Mouse (Mus musculus) frontal cortex, adult (tissue): ENCODE results near the gene H3f3a.

Experiments used
- ATAC-seq: cut with Nextera tagmentation; 2 replicates; pipeline ENCODE4 v1.9.2; 2017; ENCODE audit warnings: mild to moderate bottlenecking, moderate library complexity, mixed read lengths; ENCODE audit not compliant: low TSS enrichment

The H3f3a gene

GRCm38 (mm10) chr1:180822276-180822675, 8.5 kb upstream of the H3f3a start:
- ATAC-seq: no peak

GRCm38 (mm10) chr1:180821101-180821500, 7.4 kb upstream of the H3f3a start:
- no peak for ATAC-seq

- no peak for ATAC-seq
Measured at GRCm38 (mm10) chr1:180818000-180818399, 4.3 kb upstream of the H3f3a start.

DNA sequence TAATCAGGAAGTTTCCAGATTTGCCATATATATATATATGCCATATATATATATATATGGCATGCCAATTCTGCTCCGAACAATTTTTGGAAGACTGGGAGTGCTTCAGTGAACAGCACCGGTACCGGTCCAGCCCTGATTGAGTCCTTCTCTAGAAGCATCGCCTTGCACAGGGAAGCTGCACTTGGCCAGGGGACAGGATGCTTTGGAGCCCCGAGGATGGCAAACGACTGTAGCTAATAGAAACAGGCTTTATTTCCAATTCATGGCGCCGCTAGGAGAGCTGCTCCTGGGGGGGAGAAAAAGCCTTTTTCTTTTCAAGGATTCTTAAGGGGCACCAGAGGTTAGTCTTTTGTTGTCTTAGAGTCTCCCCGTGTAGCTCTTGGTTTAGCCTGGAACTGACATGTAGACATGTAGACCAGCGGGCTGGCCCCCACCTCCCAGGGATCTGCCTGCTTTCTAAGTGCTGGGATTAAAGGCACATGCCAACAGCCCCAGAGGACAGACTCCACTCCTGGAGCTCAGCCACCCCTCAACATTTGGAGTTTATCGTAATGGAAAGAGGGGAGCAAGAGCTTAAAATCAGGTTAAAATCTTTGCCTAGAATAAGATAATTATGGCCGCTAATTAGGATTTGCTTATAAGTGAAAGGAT, 1.8 kb upstream of the H3f3a start:
- no peak for ATAC-seq

GRCm38 (mm10) chr1:180813409-180813884, 296 bp downstream of the H3f3a start:
- peak; percentile 87 for ATAC-seq

DNA sequence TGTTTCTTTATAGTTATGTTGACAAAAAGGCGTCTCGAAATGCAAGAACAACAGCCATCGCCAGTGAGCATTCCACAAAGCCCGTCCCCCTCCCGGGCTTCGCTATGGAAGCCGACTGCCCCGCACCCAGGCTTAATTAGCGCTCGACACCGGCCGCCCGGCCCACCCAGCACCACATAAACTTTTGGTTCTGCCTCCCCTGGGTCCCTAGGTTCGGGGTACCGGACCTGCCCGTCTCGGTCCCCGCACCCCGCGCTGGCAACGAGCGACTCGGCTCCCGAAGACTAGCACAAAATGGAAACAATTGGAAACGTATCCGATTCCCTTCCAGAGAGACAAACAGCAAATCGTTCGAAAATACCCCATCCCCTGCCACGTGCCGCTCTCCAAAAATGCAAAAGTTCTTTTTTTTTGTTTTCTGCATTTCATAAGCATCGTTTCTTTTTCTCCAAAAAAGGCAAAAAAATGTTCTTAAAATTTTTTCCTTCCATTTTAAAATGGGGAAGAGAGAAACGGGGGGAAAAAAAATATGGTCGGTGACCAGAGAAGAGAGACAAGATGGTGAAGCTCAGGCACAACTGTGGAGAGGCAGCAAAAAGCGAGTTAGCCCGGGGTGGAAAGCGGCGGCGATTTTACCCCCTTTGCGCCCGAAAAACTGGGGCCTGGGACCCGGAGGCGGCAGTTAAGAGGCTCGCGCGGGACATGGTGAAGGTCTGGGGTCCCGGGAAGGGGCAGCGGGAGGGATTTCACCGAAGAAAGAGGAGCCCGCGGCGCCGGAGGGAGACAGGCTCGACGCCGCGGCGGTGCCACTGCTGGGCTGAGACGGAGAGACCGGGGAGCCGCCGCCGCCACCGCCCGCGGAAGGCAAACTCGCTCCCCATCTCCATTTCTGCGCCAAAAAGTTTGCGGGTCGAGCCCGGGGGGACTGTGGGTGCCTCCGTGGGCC, 1.0 kb downstream of the H3f3a start:
- peak; percentile 51 for ATAC-seq

- ATAC-seq: no peak
Measured at GRCm38 (mm10) chr1:180811596-180812462, 1.9 kb downstream of the H3f3a start.

- no peak for ATAC-seq
Measured at GRCm38 (mm10) chr1:180810976-180811375, 2.8 kb downstream of the H3f3a start.

GRCm38 (mm10) chr1:180808831-180809230, 4.9 kb downstream of the H3f3a start:
- no peak for ATAC-seq

DNA sequence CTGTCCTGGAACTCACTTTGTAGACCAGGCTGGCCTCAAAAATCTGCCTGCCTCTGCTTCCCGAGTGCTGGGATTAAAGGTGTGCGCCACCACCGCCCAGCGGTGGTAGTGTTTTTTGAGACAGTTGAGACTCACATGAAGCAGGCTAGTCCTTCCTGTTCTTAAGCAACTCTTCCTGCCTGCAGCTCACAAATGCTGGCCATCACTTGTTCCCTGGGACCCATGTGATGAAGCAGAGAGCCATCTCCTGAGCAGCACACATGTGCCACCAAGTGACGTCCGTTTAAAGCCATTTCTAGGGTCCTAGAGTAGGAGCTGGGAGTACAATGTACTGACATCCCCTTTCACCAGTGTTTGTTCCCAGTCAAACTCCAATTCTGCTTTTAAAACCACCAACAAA, 9.9 kb downstream of the H3f3a start:
- no peak for ATAC-seq

- no peak for ATAC-seq
Measured at GRCm38 (mm10) chr1:180801466-180801994, 12.2 kb downstream of the H3f3a start.

- ATAC-seq: no peak
Measured at GRCm38 (mm10) chr1:180800814-180801213, 12.9 kb downstream of the H3f3a start.

GRCm38 (mm10) chr1:180800022-180800421, 13.7 kb downstream of the H3f3a start:
- ATAC-seq: no peak

- ATAC-seq: no peak
Measured at GRCm38 (mm10) chr1:180799253-180799652, 14.5 kb downstream of the H3f3a start.

GRCm38 (mm10) chr1:180798660-180799059, 15.1 kb downstream of the H3f3a start:
- no peak; the same call in 1 of the 2 replicates for ATAC-seq

DNA sequence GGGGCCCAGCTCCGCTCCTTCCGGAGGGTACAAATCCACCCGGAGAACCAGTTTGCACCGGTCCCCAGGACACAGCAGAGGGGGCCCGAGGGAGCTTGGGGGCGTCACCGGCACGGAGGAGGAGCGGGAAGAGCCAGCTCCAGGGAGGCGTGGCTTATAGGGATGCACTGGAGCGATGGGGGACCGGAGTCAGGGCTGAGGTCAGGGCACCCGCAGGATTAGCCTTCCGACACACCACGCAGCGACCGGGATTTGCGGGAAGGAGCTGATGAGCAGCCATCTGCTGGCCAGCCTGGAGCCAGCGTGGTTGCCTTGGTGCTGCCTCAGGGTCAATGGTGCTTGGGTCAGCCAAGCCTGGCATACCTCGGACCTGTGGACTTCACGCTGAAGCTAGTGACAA, 19.6 kb downstream of the H3f3a start:
- peak; percentile 27; the same call in 1 of the 2 replicates for ATAC-seq

DNA sequence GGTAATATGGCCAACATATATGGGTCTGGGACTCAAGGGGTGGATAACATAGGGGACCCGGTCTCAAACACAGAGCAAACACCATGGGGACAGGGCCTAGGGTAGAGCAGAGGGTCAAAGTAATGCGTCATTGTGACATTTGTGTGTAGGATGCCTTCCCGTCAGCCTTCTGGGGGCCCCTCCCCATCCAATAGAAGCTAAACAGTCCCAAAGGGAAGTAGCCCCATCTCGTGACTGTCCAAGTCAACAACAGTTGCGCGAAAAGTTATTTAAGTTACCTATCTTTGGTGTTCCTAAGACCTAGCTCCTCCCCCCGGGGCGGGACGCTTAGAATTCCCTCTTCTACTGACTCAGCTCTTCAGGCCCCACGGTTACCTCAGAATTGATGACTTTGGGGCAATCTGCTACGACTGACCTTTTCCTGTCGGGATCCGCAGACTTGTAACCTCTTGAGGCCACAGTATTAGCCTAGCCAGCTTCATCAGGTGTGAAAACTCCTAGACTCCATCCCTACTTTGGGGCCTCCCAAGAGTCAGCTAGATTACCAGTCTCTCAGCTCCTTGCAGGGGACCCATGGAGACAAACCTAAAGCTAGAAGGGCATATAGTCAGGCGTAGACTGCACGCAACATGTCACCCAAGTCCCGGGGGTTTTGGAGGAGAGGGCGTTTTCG, 20.2 kb downstream of the H3f3a start:
- no peak for ATAC-seq

DNA sequence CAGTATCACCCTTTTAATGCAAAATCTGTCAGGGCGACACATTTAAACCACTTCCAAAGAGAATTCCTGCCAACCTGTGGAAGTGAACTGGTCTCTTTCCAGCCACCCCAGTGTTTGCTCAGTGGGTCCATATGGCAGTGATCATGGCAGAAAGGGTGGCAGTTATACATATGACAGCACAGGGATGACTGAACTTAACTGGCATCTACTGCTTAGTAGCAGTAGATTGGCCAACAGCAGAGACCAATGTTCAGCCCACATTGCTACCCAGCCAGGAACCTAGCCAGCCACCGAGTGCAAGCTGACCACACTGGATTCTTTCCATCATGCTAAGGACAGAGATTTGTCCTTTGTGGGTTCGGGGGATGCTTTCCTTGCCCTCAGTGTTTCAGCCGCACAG, 20.9 kb downstream of the H3f3a start:
- no peak for ATAC-seq

- no peak for ATAC-seq
Measured at GRCm38 (mm10) chr1:180791821-180792480, 21.8 kb downstream of the H3f3a start.

DNA sequence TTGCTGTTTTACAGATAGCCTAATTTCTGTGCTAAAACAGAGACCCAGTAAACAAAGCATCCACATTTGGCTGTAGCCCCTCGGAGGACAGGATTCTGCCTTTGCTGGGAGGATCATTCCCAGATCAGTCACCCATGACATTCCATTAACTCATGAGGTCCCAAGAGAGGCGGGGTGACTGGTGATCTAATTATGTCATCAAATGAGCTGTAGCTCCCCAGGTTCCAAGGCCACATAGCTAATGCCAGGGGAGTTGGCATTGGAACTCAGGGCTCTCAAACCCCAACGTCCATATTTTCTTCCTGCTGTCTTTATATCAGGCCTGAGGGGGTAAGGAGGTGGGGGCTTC, 30.2 kb downstream of the H3f3a start:
- no peak for ATAC-seq
